Mouse (Mus musculus): ENCODE measurements around the gene Ddias. TPM values are rescaled to one million over a fixed set of nuclear protein-coding genes. Genes with fewer than 3 reads are reported as not detected.

Gene Ddias
- polyA plus RNA-seq, 2 experiments, result 4.0 to 11.4 TPM

DNA sequence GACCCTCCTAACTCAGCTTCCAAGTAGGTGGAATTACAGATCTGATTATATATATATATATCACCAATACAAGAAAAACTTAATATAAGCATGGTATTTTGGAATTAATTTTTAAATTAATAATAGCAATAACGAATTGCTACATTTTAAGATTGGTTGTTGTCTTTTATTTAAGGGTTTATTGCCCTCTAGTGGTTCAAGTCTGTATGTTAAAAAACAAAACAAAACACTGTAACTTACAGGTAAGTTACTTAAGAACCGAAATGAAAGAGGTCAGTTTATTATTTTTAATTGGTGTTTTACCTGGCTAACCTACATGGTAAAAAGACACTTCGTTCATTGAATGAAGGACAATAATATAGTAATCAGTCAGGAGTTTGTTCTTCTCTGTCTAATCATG lies 3.9 kb downstream of the Ddias start:
- Histone ChIP-seq H3K9me3 (ENCODE audit: control insufficient read depth, low read length) (no peaks in the 10 kb centered on the region), H3K36me3 (replicated peaks; ENCODE audit: control insufficient read depth, insufficient read depth, low read depth) (peaks cover 6% of the 10 kb centered on the region), H3K9ac (replicated peaks) (no peak overlapping the region), H3K4me2 (ENCODE audit: low read depth) (no peak overlapping the region), H3K4me3 (ENCODE audit: insufficient read depth in 1 of 2, low read depth in 2 of 2, low read length in 2 of 2) (no peak overlapping the region), H3K4me1 (replicated peaks; ENCODE audit: control insufficient read depth in 2 of 2, insufficient read depth in 2 of 2, low read length in 1 of 2) (peaks cover 9 to 10% of the 10 kb centered on the region in 2 experiments; a peak in 3 of 4 replicates), H3K27me3 (ENCODE audit: control insufficient read depth, insufficient read depth, low read length) (no peaks in the 10 kb centered on the region), H3K27ac (no peak overlapping the region)
- DNase-seq (ENCODE audit: low read depth in 3 of 3, low spot score in 3 of 3), result no peak
- ATAC-seq (ENCODE audit: insufficient read depth), result no peak
- WGBS (ENCODE audit: insufficient replicate concordance), result 63% methylated on average over 3 of the region's 3 CpGs
- TF ChIP-seq CTCF (IDR thresholded peaks at IDR 0.05; ENCODE audit: low read depth) (no peak), EP300 (IDR thresholded peaks at IDR 0.05; ENCODE audit: low read depth) (no peak)

GRCm38 (mm10) chr7:92866526-92866925 lies 7.5 kb downstream of the Ddias start:
- Histone ChIP-seq H3K27me3 (ENCODE audit: control insufficient read depth, insufficient read depth, low read length) (no peaks in the 10 kb centered on the region), H3K9ac (replicated peaks) (no peak overlapping the region), H3K4me1 (replicated peaks; ENCODE audit: control insufficient read depth in 2 of 2, insufficient read depth in 2 of 2, low read length in 1 of 2) (no peaks in the 10 kb centered on the region), H3K9me3 (ENCODE audit: control insufficient read depth, low read length) (no peaks in the 10 kb centered on the region), H3K36me3 (replicated peaks; ENCODE audit: control insufficient read depth, insufficient read depth, low read depth) (peaks cover 9% of the 10 kb centered on the region), H3K4me3 (ENCODE audit: insufficient read depth in 1 of 2, low read depth in 2 of 2, low read length in 2 of 2) (no peak overlapping the region), H3K4me2 (ENCODE audit: low read depth) (no peak overlapping the region), H3K27ac (no peak overlapping the region)
- TF ChIP-seq CTCF (IDR thresholded peaks at IDR 0.05; ENCODE audit: low read depth), result peak; percentile 56
- no peak for TF ChIP-seq EP300 (IDR thresholded peaks at IDR 0.05; ENCODE audit: low read depth)
- ATAC-seq (ENCODE audit: insufficient read depth) (no peak), DNase-seq (ENCODE audit: low read depth in 3 of 3, low spot score in 3 of 3) (no peak)
- 34% methylated on average over 2 of the region's 2 CpGs for WGBS (ENCODE audit: insufficient replicate concordance)

GRCm38 (mm10) chr7:92848246-92848645 lies 25.8 kb downstream of the Ddias start:
- Histone ChIP-seq H3K4me1 (replicated peaks; ENCODE audit: control insufficient read depth in 2 of 2, insufficient read depth in 2 of 2, low read length in 1 of 2) (no peaks in the 10 kb centered on the region), H3K4me3 (ENCODE audit: insufficient read depth in 1 of 2, low read depth in 2 of 2, low read length in 2 of 2) (no peak overlapping the region), H3K27ac (no peak overlapping the region), H3K9me3 (ENCODE audit: control insufficient read depth, low read length) (no peaks in the 10 kb centered on the region), H3K4me2 (ENCODE audit: low read depth) (no peak overlapping the region), H3K9ac (replicated peaks) (no peak overlapping the region), H3K27me3 (ENCODE audit: control insufficient read depth, insufficient read depth, low read length) (no peaks in the 10 kb centered on the region), H3K36me3 (replicated peaks; ENCODE audit: control insufficient read depth, insufficient read depth, low read depth) (no peaks in the 10 kb centered on the region)
- no peak for ATAC-seq (ENCODE audit: insufficient read depth)
- TF ChIP-seq CTCF (IDR thresholded peaks at IDR 0.05; ENCODE audit: low read depth) (no peak), EP300 (IDR thresholded peaks at IDR 0.05; ENCODE audit: low read depth) (no peak)
- DNase-seq (ENCODE audit: low read depth in 3 of 3, low spot score in 3 of 3), result no peak
- WGBS (ENCODE audit: insufficient replicate concordance), result 69% methylated on average over 3 of the region's 3 CpGs

DNA sequence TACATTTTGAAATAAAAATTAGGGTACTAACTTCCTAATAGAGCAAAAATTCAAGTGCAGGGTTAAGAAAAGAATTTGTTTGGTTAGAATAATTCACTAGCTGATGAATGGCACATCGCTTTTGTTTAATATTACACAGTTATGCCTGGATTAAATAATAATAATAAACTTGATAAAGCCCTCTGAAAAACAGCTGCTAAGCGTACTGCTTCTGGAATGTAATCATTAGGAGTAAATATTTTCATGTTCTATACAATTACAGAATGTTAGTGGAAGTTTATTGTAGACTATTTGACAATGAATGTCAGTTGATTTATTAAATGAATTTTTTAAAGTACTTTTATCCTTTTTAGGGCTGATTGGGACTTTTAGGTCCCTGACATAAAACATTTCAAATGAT lies 31.8 kb downstream of the Ddias start:
- H3K9me3 ChIP-seq (ENCODE audit: control insufficient read depth, low read length), result no peaks in the 10 kb centered on the region
- TF ChIP-seq CTCF (IDR thresholded peaks at IDR 0.05; ENCODE audit: low read depth) (no peak), EP300 (IDR thresholded peaks at IDR 0.05; ENCODE audit: low read depth) (no peak)
- no peak overlapping the region for H3K4me3 ChIP-seq (ENCODE audit: insufficient read depth in 1 of 2, low read depth in 2 of 2, low read length in 2 of 2)
- no peak overlapping the region for H3K27ac ChIP-seq
- H3K4me1 ChIP-seq (replicated peaks; ENCODE audit: control insufficient read depth in 2 of 2, insufficient read depth in 2 of 2, low read length in 1 of 2), result no peaks in the 10 kb centered on the region
- no peaks in the 10 kb centered on the region for H3K36me3 ChIP-seq (replicated peaks; ENCODE audit: control insufficient read depth, insufficient read depth, low read depth)
- ATAC-seq (ENCODE audit: insufficient read depth), result no peak
- no peak overlapping the region for H3K4me2 ChIP-seq (ENCODE audit: low read depth)
- H3K9ac ChIP-seq (replicated peaks), result no peak overlapping the region
- WGBS (ENCODE audit: insufficient replicate concordance), result 52% methylated on average over 2 of the region's 2 CpGs
- no peaks in the 10 kb centered on the region for H3K27me3 ChIP-seq (ENCODE audit: control insufficient read depth, insufficient read depth, low read length)
- DNase-seq (ENCODE audit: low read depth in 3 of 3, low spot score in 3 of 3), result no peak

DNA sequence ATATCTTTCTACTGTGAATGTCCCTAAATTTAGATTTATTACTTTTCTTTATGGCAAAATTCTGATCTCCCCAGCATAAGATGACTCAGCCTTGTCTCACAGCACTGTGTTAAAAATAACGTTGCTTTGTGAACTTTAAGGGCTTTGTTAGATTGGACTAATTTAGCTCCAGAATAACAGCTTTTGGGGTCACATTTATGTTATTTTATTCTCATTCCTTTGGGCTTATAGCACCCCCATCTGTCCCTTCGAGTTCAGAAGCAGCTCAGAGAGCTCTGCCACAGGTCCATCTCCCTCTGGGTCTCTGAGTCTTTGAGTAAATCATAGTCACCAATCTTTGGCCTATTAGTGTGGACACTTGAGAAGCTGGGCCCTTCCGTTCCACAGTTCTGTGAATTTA lies 36.1 kb downstream of the Ddias start:
- no peaks in the 10 kb centered on the region for H3K9me3 ChIP-seq (ENCODE audit: control insufficient read depth, low read length)
- DNase-seq (ENCODE audit: low read depth in 3 of 3, low spot score in 3 of 3) (no peak), ATAC-seq (ENCODE audit: insufficient read depth) (no peak)
- no peaks in the 10 kb centered on the region for H3K4me1 ChIP-seq (replicated peaks; ENCODE audit: control insufficient read depth in 2 of 2, insufficient read depth in 2 of 2, low read length in 1 of 2)
- H3K9ac ChIP-seq (replicated peaks), result no peak overlapping the region
- H3K27ac ChIP-seq, result no peak overlapping the region
- no peak overlapping the region for H3K4me3 ChIP-seq (ENCODE audit: insufficient read depth in 1 of 2, low read depth in 2 of 2, low read length in 2 of 2)
- 54% methylated on average over 3 of the region's 3 CpGs for WGBS (ENCODE audit: insufficient replicate concordance)
- H3K4me2 ChIP-seq (ENCODE audit: low read depth), result no peak overlapping the region
- no peak for TF ChIP-seq CTCF (IDR thresholded peaks at IDR 0.05; ENCODE audit: low read depth)
- no peak for TF ChIP-seq EP300 (IDR thresholded peaks at IDR 0.05; ENCODE audit: low read depth)
- no peaks in the 10 kb centered on the region for H3K36me3 ChIP-seq (replicated peaks; ENCODE audit: control insufficient read depth, insufficient read depth, low read depth)
- H3K27me3 ChIP-seq (ENCODE audit: control insufficient read depth, insufficient read depth, low read length), result no peaks in the 10 kb centered on the region
